Mouse (Mus musculus): ENCODE data around the gene Rab19. TPM values are rescaled to one million over a fixed set of nuclear protein-coding genes. Genes with fewer than 3 reads are reported as not detected.
"Not testable (repeated sequence)": the region's sequence is repeated elsewhere in the genome, so short reads cannot be mapped to it uniquely, and the experiment has no call there.

The Rab19 gene
- polyA plus RNA-seq, 1 experiment, result 13.2 TPM

DNA sequence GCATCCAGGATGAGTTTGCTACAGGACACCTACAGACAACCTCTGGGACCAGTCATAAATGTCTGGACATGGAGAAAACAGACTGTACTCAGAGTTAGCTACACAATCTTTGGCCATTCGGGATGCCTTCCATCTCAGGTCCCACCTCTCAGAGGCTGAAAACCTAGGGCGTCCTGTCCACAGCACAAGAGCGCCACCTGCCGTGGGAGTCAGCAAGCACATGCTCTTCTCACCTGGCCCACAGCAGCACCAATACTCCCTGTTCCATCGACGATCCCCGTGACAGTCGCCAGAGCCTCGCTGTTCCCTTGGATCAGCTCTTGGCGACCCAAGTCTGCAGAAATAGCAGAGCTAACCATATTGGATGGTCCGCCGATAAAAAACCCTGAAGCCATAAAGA is 37.0 kb upstream of the Rab19 start:
- H3K27me3 ChIP-seq (ENCODE audit: control insufficient read depth, insufficient read depth, low read length), result no peaks in the 10 kb centered on the region
- H3K4me3 ChIP-seq (ENCODE audit: control insufficient read depth, insufficient read depth, low read length), result no peak overlapping the region
- TF ChIP-seq POLR2A (IDR thresholded peaks at IDR 0.05; ENCODE audit: control insufficient read depth, extremely low read depth, insufficient read depth, low read length, poor library complexity) (no peak), CTCF (IDR thresholded peaks at IDR 0.05; ENCODE audit: borderline replicate concordance, control insufficient read depth, extremely low read depth, insufficient read depth, low read length, poor library complexity) (peak; percentile 88)
- peak; percentile 81 for DNase-seq
- 26% methylated on average over 12 of the region's 12 CpGs for WGBS
- H3K4me1 ChIP-seq (replicated peaks; ENCODE audit: control insufficient read depth, insufficient read depth, low read length), result peaks cover 18% of the 10 kb centered on the region
- no peak overlapping the region for H3K27ac ChIP-seq (ENCODE audit: control insufficient read depth, insufficient read depth, low read length)
- peaks cover 14% of the 10 kb centered on the region; the same call in 1 of the 2 replicates for H3K36me3 ChIP-seq (ENCODE audit: control insufficient read depth, insufficient read depth, low read length)

DNA sequence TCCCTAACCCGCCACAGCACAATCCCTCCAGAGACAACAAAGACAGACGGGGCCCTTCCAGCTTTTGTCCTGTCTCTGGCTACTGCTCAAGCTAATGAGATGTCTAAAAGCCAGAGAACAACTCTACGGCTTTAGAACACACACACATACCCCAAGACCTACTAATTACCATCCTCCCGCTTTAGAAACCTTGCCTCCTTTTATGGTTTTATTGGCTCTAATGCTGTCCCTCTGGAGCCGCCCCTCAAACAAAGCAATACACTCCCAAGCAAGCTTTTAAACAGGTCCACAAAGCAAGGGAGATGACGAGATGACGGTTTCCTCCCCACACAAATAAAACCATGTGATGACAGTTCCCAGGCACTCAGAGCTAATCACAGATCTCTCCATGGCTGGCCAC is 35.5 kb upstream of the Rab19 start:
- 98% methylated on average over 7 of the region's 7 CpGs for WGBS
- H3K27me3 ChIP-seq (ENCODE audit: control insufficient read depth, insufficient read depth, low read length), result no peaks in the 10 kb centered on the region
- DNase-seq, result no peak

GRCm38 (mm10) chr6:39346991-39347501 is 33.9 kb upstream of the Rab19 start:
- H3K36me3 ChIP-seq (ENCODE audit: control insufficient read depth, insufficient read depth, low read length), result peaks cover 28% of the 10 kb centered on the region
- no peaks in the 10 kb centered on the region for H3K27me3 ChIP-seq (ENCODE audit: control insufficient read depth, insufficient read depth, low read length)
- DNase-seq, result no peak
- TF ChIP-seq CTCF (IDR thresholded peaks at IDR 0.05; ENCODE audit: borderline replicate concordance, control insufficient read depth, extremely low read depth, insufficient read depth, low read length, poor library complexity) (no peak), POLR2A (IDR thresholded peaks at IDR 0.05; ENCODE audit: control insufficient read depth, extremely low read depth, insufficient read depth, low read length, poor library complexity) (no peak)
- no peak overlapping the region for H3K27ac ChIP-seq (ENCODE audit: control insufficient read depth, insufficient read depth, low read length)
- peaks cover 23% of the 10 kb centered on the region for H3K4me1 ChIP-seq (replicated peaks; ENCODE audit: control insufficient read depth, insufficient read depth, low read length)
- H3K4me3 ChIP-seq (ENCODE audit: control insufficient read depth, insufficient read depth, low read length), result no peak overlapping the region
- 59% methylated on average over 15 of the region's 15 CpGs for WGBS

More for the DNA sequence above, 35.5 kb upstream of the Rab19 start:
- H3K27ac ChIP-seq (ENCODE audit: control insufficient read depth, insufficient read depth, low read length), result no peak overlapping the region
- H3K36me3 ChIP-seq (ENCODE audit: control insufficient read depth, insufficient read depth, low read length), result peaks cover 19% of the 10 kb centered on the region; the same call in 1 of the 2 replicates
- peaks cover 23% of the 10 kb centered on the region for H3K4me1 ChIP-seq (replicated peaks; ENCODE audit: control insufficient read depth, insufficient read depth, low read length)
- H3K4me3 ChIP-seq (ENCODE audit: control insufficient read depth, insufficient read depth, low read length), result no peak overlapping the region
- TF ChIP-seq POLR2A (IDR thresholded peaks at IDR 0.05; ENCODE audit: control insufficient read depth, extremely low read depth, insufficient read depth, low read length, poor library complexity), result no peak
- TF ChIP-seq CTCF (IDR thresholded peaks at IDR 0.05; ENCODE audit: borderline replicate concordance, control insufficient read depth, extremely low read depth, insufficient read depth, low read length, poor library complexity), result no peak

DNA sequence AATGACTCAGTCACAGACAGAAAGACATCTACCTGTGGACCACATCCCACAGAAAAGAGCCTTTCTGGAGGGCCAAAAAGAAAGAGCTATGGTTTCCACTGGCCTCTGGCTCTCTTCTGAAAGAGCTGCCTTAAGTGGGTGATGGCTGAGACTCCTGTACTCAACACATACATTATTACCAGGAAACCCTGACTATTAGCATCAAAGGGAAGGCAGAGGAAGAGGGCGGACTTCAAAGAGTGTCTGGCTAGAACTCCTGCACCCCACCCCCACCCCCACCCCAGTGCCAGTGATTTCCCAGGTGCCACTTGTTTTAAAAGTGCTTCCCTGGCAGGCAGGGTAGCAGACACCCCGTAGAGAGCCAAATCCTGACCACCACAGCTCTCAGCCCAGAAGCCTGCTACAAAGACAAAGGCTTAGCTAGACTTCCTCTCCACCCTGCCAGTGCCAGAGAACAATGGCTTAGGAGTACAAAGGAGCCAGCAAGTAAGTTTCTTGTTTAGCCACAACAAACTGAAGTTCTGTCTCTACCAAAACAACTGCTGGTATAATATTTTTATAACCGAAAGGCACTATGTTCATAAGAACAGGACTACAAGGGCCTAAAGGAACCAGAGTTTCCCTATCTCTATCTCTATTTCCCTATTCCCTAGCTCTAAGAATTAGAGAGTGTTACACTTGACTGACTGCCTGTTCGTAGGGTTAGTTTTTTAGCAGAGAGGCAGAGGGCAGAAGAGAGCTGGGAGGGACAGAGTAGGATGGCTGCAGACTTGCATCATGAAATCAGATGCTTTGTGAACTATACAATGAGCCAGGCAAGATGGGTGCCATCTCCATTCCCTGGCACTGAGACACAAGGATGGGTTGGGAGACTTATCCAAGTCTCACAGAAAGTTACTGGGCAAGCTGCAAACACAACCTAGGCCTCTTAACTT is 32.8 kb upstream of the Rab19 start:
- TF ChIP-seq CTCF (IDR thresholded peaks at IDR 0.05; ENCODE audit: borderline replicate concordance, control insufficient read depth, extremely low read depth, insufficient read depth, low read length, poor library complexity) (no peak), POLR2A (IDR thresholded peaks at IDR 0.05; ENCODE audit: control insufficient read depth, extremely low read depth, insufficient read depth, low read length, poor library complexity) (no peak)
- peak overlapping the region; percentile 46; the same call in 1 of the 2 replicates for H3K27ac ChIP-seq (ENCODE audit: control insufficient read depth, insufficient read depth, low read length)
- WGBS, result 17% methylated on average over 4 of the region's 4 CpGs
- no peaks in the 10 kb centered on the region for H3K27me3 ChIP-seq (ENCODE audit: control insufficient read depth, insufficient read depth, low read length)
- H3K4me3 ChIP-seq (ENCODE audit: control insufficient read depth, insufficient read depth, low read length), result no peak overlapping the region
- peaks cover 26% of the 10 kb centered on the region for H3K36me3 ChIP-seq (ENCODE audit: control insufficient read depth, insufficient read depth, low read length)
- DNase-seq, result peak; percentile 33
- H3K4me1 ChIP-seq (replicated peaks; ENCODE audit: control insufficient read depth, insufficient read depth, low read length), result peaks cover 23% of the 10 kb centered on the region

DNA sequence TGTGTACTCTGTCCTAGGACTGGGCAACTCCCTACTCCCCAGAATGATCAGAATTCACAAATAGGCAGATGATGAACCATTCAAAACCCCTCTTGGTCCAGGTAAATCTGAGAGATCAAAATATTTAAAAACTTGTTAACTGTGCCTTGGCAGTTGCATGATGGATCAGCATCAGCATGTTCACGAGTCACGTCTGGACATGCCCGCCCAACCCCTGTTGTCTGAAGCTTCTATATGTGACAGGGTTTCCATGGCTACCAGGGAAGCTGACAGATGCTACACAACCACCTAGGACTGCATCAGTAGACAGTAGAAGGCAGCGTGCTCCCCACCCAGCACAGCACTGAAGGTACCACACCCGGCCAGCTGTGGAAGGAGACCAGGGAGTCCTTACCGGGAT is 32.0 kb upstream of the Rab19 start:
- no peak for TF ChIP-seq POLR2A (IDR thresholded peaks at IDR 0.05; ENCODE audit: control insufficient read depth, extremely low read depth, insufficient read depth, low read length, poor library complexity)
- TF ChIP-seq CTCF (IDR thresholded peaks at IDR 0.05; ENCODE audit: borderline replicate concordance, control insufficient read depth, extremely low read depth, insufficient read depth, low read length, poor library complexity), result no peak
- no peak for DNase-seq
- WGBS, result 96% methylated on average over 6 of the region's 6 CpGs
- Histone ChIP-seq H3K27ac (ENCODE audit: control insufficient read depth, insufficient read depth, low read length) (peak overlapping the region; percentile 46; the same call in 1 of the 2 replicates), H3K27me3 (ENCODE audit: control insufficient read depth, insufficient read depth, low read length) (no peaks in the 10 kb centered on the region), H3K36me3 (ENCODE audit: control insufficient read depth, insufficient read depth, low read length) (peaks cover 26% of the 10 kb centered on the region), H3K4me3 (ENCODE audit: control insufficient read depth, insufficient read depth, low read length) (no peak overlapping the region), H3K4me1 (replicated peaks; ENCODE audit: control insufficient read depth, insufficient read depth, low read length) (peaks cover 23% of the 10 kb centered on the region)

GRCm38 (mm10) chr6:39359207-39359606 is 21.8 kb upstream of the Rab19 start:
- WGBS, result 97% methylated on average over 9 of the region's 9 CpGs
- not testable (repeated sequence) for H3K4me3 ChIP-seq (ENCODE audit: control insufficient read depth, insufficient read depth, low read length); H3K27me3 ChIP-seq (ENCODE audit: control insufficient read depth, insufficient read depth, low read length); H3K4me1 ChIP-seq (replicated peaks; ENCODE audit: control insufficient read depth, insufficient read depth, low read length); H3K27ac ChIP-seq (ENCODE audit: control insufficient read depth, insufficient read depth, low read length); DNase-seq
- peaks cover 48% of the 10 kb centered on the region for H3K36me3 ChIP-seq (ENCODE audit: control insufficient read depth, insufficient read depth, low read length)

Measured in thymus, adult 2 months (tissue).